Mouse (Mus musculus): ENCODE measurements around the gene Npas2.

The Npas2 gene

GRCm38 (mm10) chr1:39192997-39193861, at the start of gene Npas2:
Npas2 (plus strand) TSS chr1:39193731.
- DNase-seq (ENCODE audit: low read depth, low spot score), result peak; percentile 45

- no peak for DNase-seq (ENCODE audit: low read depth, low spot score)
Observed at GRCm38 (mm10) chr1:39156778-39157177, 36.8 kb upstream of the Npas2 start.

DNA sequence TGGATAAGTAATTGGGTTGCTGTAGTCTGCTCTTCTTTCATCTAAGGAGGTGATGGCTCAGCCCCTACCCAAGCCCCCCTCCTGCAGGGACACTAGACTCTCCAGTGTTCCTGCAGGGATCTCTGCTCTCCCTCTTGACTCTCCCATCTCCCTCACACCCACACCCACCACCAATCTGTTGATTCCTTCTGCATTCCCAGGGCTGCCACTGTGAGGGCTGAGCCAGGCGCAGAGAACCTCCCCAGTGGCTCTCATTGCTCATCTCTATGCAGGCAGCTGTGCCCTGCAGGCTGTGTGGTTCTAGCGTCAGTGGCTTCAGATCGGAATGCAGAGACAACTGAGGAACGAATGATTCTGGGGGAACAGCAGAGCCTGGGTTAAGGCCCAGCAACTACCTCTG, 33.4 kb upstream of the Npas2 start:
- DNase-seq (ENCODE audit: low read depth, low spot score), result no peak

GRCm38 (mm10) chr1:39163077-39163476, 30.5 kb upstream of the Npas2 start:
- DNase-seq (ENCODE audit: low read depth, low spot score), result no peak

- no peak for DNase-seq (ENCODE audit: low read depth, low spot score)
Observed at GRCm38 (mm10) chr1:39176690-39177089, 16.8 kb upstream of the Npas2 start.

- DNase-seq (ENCODE audit: low read depth, low spot score), result no peak
Observed at GRCm38 (mm10) chr1:39177211-39177610, 16.3 kb upstream of the Npas2 start.

DNA sequence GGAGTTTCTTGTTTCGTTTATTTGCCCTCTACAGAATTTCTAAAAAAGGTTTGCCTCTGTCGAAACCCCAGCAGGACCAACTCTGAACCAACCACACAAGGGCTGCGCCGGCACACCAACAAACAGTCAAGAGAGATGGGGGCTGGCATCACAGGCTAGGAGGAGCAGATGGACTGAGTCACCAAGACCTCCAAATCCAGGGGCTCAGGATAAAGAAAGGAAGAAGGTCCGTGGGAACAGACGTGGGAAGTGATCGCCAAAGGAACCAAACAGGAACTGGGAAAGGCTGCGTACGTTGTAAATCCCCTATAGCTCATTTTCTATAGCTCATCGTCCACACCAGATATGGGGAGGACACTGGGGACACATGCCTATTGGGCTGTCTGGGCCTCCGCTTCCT, 13.7 kb upstream of the Npas2 start:
- no peak for DNase-seq (ENCODE audit: low read depth, low spot score)

DNA sequence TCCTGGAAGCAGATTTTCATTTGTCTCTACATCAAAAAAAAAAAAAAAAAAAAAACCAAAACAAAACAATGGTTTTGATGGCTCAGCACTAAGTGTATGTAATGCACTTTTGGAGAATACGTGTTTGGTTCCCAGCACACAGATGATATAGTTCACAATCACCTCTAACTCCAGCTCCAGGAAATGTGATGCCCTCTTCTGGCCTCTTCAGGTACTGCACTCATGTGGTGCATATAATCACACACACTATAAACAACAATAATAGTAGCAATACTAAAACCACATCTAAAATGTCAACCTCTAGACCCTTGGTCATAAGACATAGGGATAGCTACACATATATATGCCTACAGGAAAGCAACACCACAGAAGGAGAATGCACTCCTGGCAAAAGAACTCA, 13.0 kb upstream of the Npas2 start:
- peak; percentile 35 for DNase-seq (ENCODE audit: low read depth, low spot score)

GRCm38 (mm10) chr1:39181901-39182300, 11.6 kb upstream of the Npas2 start:
- DNase-seq (ENCODE audit: low read depth, low spot score), result no peak

DNA sequence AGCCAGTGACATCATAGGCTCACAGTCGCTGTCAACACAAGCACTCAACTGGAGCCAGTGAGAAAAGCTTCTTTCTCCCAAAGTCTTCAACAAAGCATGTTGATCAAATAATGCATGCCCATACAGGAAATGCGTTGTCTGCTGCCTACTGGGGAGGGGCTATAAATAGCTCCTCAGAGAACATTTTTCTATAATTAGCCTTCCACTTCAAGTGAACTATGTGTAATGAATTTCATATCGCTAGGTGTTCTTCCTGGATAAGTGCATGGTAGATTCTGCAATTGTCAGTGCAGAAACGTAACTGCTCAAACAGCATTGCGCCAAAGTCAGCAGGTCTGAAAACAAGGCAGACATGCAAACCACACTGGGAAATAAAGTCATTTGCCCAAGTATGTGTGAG, 7.7 kb upstream of the Npas2 start:
- DNase-seq (ENCODE audit: low read depth, low spot score), result no peak

GRCm38 (mm10) chr1:39186711-39187437, 6.7 kb upstream of the Npas2 start:
- DNase-seq (ENCODE audit: low read depth, low spot score), result peak; percentile 95

DNA sequence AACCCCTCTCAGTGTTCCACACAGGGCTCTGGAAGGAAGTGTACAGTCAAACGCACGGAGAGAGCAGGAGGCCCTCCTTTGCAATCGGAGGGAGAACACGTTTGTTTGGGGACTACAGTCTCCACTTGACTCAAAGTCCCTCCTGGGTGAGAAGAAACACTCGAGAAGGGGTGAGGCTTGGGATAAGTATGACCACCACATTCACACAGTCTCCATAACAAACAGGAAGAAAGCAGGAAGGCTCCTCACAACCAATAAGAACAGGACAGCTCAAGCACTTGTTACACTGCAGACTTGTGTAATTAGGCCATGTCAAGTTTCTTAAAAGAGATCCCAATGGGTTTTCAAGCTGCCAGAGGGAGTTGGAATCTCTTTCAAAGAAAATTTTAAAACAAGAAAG, 2.4 kb upstream of the Npas2 start:
- no peak for DNase-seq (ENCODE audit: low read depth, low spot score)

DNA sequence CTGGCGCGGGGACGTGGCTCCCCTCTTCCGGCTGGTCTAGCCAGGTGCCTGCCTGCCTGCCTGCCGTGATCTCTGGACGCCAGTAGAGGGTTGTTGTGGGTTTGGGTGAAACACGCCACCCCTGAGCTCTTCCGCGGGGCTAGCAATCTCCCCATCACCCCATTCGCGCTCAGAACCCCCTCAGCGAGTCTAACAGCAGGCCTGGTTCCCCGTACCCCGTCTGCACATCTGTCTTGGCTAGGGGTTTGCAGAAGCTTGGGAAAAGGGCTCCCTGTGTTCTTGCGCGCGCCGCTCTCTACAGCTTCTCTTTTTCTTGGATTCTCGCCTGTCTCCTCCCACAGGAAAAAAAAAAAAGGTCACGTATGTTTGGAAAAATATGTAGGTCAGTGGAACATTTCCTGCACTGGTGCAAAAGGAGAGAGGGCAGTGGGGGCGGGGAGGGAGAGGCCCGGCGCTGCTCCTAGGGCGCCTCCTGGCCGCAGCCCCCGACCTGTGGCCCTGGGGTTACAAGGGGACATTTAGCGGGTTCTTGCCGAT, 1.0 kb upstream of the Npas2 start:
- DNase-seq (ENCODE audit: low read depth, low spot score), result peak; percentile 59

- DNase-seq (ENCODE audit: low read depth, low spot score), result peak; percentile 71
Observed at GRCm38 (mm10) chr1:39193862-39194675, 538 bp downstream of the Npas2 start.

GRCm38 (mm10) chr1:39194959-39195358, 1.4 kb downstream of the Npas2 start:
- no peak for DNase-seq (ENCODE audit: low read depth, low spot score)

DNA sequence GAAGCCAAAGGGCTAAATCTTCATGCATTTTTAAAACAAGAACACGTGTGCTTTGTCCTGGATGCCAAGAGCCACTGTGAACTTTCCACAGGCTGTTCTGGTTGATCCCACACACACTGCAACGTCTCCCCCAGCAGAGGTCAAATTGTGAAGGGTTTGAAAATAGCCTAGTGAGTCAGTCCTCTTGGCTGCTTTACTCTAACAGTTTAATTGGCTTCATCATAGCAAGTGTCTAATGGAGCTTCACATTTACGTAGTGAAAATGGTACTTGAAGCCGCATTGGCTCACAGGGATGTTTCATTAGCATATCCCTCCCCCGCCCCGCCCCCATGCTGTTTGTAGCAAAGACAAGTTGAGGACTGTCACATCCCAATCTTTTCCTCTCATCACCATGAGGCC, 2.6 kb downstream of the Npas2 start:
- DNase-seq (ENCODE audit: low read depth, low spot score), result peak; percentile 44

- peak; percentile 62 for DNase-seq (ENCODE audit: low read depth, low spot score)
Observed at GRCm38 (mm10) chr1:39196676-39197375, 3.3 kb downstream of the Npas2 start.

- DNase-seq (ENCODE audit: low read depth, low spot score), result no peak
Observed at GRCm38 (mm10) chr1:39205021-39205420, 11.5 kb downstream of the Npas2 start.

GRCm38 (mm10) chr1:39205697-39206096, 12.2 kb downstream of the Npas2 start:
- no peak for DNase-seq (ENCODE audit: low read depth, low spot score)

DNA sequence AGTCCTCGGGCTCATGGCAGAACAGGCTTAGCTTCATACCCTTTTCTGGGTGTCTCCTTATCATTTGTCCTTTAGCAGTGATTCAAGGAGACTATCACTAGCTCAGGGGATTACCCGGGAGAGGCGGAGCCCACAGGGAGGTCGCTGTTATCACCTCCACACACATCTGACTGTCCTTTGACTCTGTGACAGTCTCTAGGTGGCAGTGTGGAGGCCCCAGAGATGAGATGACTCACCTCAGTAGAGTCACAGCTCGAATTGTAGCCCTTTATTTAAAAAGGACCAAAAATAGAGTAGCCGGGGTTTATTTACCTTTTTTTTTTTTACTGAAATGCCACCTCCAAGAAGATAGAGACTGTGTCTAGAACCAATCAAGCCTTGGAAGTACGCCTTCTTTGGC, 13.4 kb downstream of the Npas2 start:
- peak; percentile 60 for DNase-seq (ENCODE audit: low read depth, low spot score)

GRCm38 (mm10) chr1:39210928-39211327, 17.4 kb downstream of the Npas2 start:
- DNase-seq (ENCODE audit: low read depth, low spot score), result peak; percentile 15
